Mouse (Mus musculus) E14TG2a.4 (cell line): ENCODE data around the gene Cnfn.

Experiments
- CTCF ChIP-seq: conservative IDR thresholded peaks from 2 replicates; pipeline ENCODE4 v1.5.1; 2014; ENCODE audit warnings: low read length
- NANOG ChIP-seq: IDR thresholded peaks from 2 replicates; pipeline ENCODE4 v1.6.1; 2014; ENCODE audit warnings: borderline replicate concordance, low read length, mixed read lengths
- POU5F1 ChIP-seq: IDR thresholded peaks from 2 replicates; pipeline ENCODE4 v1.6.1; 2014; ENCODE audit warnings: low read length, borderline replicate concordance

DNA sequence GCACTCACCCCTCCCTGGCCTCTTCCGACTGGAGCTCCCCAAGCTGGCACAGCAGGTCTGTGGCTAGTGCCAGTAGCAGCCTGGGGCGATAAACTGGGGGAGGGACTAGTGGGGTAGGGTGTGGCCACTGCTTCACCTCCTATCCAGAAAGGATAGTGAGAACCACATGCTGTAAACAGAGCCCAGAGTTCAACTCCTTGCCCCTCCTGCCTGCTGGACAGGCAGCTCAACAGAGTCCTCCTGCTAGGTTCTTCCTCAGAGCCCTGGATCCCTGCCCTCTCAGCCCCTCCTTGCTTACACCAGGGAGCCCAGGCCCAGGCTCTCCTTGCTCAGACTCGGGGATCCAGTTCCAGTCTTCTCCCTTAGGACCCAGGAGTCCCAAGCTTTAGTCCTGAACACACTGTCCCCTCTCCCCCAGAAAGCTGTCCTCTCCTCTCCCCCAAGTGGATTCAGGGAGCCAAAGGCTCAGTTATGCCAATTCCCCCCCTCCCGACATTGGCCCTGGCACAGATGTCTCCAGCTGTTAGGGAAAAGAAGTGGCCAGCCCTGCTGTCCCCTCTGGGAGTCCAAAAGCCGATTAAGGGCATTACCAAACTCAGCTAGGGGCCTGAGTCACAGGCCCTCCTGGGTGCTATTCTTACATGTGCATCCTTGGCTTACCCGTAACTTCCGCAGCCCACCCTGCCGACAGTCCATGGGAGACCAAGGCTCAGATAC, 20.7 kb upstream of the Cnfn start:
- no peak for TF ChIP-seq CTCF
- no peak for TF ChIP-seq NANOG
- no peak for TF ChIP-seq POU5F1
